Mouse (Mus musculus): ENCODE results near the gene Cpne9.

Cpne9 gene

GRCm38 (mm10) chr6:113342297-113342696 is 60.2 kb downstream of the Cpne9 start:
- DNase-seq (ENCODE audit: inconsistent ontology term): no peak

- DNase-seq (ENCODE audit: inconsistent ontology term): peak; percentile 82
Observed at GRCm38 (mm10) chr6:113343177-113344092, 61.3 kb downstream of the Cpne9 start, which contains the start of gene Camk1. TSS of gene Camk1 (minus strand) at chr6:113343984.

DNA sequence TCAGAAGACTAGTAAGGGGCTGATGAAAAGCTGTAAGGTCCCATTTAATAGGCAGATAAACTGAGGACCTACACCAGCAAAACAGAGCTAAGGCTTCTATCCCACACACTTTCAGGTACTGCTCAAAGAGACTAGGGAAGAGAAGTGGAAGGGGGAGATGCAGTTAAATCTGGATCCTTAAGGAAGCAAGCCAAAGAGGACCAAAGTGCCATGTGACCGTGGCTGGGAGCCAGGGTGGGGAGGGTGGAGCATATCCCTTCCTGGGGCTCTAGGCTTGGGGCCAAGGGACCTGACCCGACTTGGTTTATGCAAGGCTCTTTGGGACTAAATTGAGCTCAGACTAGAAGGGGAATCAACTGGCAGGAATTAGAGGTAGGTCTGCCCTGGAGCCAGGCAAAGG is 62.2 kb downstream of the Cpne9 start:
- DNase-seq (ENCODE audit: inconsistent ontology term): peak; percentile 69

GRCm38 (mm10) chr6:113346897-113347296 is 64.8 kb downstream of the Cpne9 start:
- DNase-seq (ENCODE audit: inconsistent ontology term): no peak

- no peak for DNase-seq (ENCODE audit: inconsistent ontology term)
Observed at GRCm38 (mm10) chr6:113350538-113350937, 68.4 kb downstream of the Cpne9 start.

DNA sequence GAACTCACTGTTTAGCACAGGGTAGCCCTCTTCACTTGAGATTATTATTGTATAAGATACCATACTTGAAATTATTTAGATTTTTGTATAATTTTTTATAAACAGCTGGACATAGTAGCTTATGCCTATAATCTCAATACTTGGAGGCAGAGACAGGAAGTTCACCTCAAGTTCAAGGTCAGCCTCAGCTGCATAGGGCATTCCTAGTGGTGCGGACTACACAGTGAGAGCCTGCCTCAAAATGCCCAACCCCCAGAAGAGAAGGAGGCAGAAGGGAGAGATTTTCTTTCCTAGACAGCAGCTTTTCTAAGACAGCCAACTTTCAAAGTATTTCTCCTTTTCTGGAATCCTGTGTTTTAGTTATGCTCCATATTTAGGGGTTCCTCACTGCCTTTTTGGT is 69.1 kb downstream of the Cpne9 start:
- no peak for DNase-seq (ENCODE audit: inconsistent ontology term)

DNA sequence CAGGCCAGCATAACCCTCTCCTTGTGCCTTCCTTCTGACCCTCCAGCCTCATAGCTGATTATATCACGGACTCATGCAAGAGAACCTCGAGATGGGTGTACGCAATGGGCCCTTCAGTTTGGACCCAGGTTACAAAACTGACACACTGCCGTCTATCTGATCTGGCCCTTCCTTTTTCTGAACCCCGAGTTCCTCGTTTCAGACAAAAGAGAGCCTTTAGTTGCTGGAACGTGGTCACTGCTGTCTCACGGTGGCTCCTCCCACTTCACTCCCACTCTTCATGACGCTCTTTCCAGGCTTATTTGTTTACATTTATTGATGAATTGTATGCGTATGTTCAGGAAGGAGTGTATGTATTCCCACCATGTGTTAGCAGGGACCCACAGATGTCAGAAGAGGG is 69.5 kb downstream of the Cpne9 start:
- DNase-seq (ENCODE audit: inconsistent ontology term): no peak

DNA sequence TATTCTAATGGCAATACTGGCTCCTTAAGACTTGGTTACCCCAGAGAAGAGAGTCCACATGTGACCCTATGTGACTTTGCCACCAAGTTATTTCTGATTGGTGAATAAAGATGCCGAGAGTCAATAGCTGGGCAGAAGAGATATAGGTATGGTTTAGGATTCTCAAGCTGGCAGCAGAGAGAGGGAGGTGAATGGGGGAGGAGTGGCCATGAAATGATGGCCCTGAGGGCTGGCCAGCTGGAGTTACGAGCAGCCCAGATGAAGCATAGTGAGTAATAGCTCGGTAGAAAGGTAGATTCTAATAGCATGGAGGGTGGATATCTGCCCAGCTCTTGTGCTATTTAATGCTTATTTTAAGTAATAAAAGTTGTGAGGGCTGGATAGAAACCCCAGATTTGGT is 70.7 kb downstream of the Cpne9 start:
- no peak for DNase-seq (ENCODE audit: inconsistent ontology term)

DNA sequence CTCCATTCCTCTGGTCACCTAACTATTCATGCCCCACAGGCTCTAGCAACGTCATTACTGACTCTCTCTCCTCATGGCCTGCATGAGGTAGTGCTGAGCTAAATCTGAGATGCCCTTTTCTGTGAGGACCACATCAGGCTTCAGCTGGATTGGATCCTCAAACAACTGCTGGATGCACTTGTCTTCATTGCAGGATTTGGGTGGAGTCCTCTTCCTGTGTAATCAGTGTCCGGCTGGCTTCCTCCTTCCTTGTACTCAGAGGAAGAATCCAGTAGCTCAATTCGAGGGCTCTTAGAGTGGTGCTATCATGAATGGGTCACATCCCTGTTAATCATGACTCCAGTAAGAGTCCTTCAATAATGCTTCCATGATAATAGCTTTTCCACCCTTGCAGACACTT is 71.6 kb downstream of the Cpne9 start:
- DNase-seq (ENCODE audit: inconsistent ontology term): no peak

Data from Muller cell, postnatal 12 days (primary cell).